13 mouse cellular contexts compared by ENCODE assay signal in the genomic region with DNA sequence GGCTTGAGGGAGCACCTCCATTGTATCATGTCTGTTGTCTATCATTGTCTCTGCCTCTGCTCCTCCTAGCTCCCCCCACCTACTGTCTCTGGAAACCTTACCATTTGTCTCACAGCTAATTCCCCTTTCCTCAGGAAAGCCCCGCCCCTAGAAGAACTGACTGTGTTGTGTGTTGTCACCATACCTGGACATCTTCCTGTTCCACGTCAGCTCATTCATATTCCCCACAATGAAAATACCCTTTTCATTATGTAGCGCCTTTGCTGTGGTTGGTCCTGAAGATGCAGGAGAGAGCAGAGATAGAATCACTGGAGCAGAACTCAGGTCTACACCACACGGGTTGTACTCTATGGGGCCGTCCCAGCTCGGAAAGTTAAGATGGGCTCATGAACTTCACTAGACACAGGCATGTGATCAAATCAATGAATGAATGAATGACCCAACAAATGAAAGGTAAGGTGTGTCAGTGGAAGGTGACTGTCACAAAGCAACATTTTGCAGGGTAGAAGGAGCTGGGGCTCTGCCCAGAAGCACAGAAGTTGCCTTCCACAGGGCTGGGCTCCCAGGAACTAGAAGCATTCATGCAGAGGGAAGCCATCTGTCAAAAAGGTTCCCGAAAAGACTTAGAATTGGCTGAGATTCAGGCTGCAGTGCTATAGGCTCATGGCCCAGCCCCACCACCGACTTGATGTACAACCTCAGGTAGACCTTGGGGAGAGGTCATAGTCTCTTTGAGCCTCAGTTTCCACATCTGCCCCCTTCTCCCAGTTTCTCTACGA.
DNase-seq lines count a peak whose midpoint lies in the region; ATAC-seq and TF ChIP-seq lines count a peak whose summit lies in the region.
"Had no signal": no experiment of that assay in that cellular context is flagged by ENCODE, and none has a peak within 500 bp of the region (broad histone marks: within the 10 kb centered on the region; RNA-seq: fewer than 3 reads in every experiment).

No protein-coding gene starts in this region.

- no peak for DNase-seq in frontal cortex, postnatal 14 days (ENCODE audit: low spot score in 2 of 2)
- peak; percentile 97 for DNase-seq in brain, adult 2 months (ENCODE audit: low read depth, low spot score)
- peak; percentile 95 for DNase-seq in cerebellum, adult 9-11 months
- peak; percentile 67 for DNase-seq in layer of hippocampus, adult 9-11 months
- no peak for DNase-seq in heart, postnatal 10 days
- no peak for DNase-seq in heart, adult 2 months
- DNase-seq in embryo, embryonic 11 days: no peak
- DNase-seq: kidney, postnatal 36 days; thymus, postnatal 25 days had no signal

- no peak overlapping the region for H3K27ac ChIP-seq in heart, adult 2 months
- H3K27ac ChIP-seq: limb, embryonic 15.5 days; lung, embryonic 15.5 days had no signal

- H3K4me1 ChIP-seq in heart, adult 2 months (ENCODE audit: control insufficient read depth, insufficient read depth, low read length): no peaks in the 10 kb centered on the region

- no peaks in the 10 kb centered on the region for H3K27me3 ChIP-seq in heart, adult 2 months (ENCODE audit: control insufficient read depth, insufficient read depth, low read length)
- H3K27me3 ChIP-seq: heart, embryonic 12.5 days; limb, embryonic 15.5 days; lung, embryonic 15.5 days had no signal

- TF ChIP-seq CTCF in heart, adult 2 months (IDR thresholded peaks at IDR 0.05): no peak

- intact Hi-C loops in heart, postnatal 10 days (cut with DNase I): no loop called here
- intact Hi-C loops in heart, adult 2 months (cut with DNase I): no loop called here

- no peak overlapping the region for H3K9ac ChIP-seq in heart, adult 2 months (ENCODE audit: low read depth, low read length)
- H3K9ac ChIP-seq: heart, embryonic 12.5 days; limb, embryonic 15.5 days; lung, embryonic 15.5 days had no signal

- TF ChIP-seq POLR2A in heart, adult 2 months (IDR thresholded peaks at IDR 0.05; ENCODE audit: insufficient read depth, low read depth, low read length): no peak

- TF ChIP-seq EP300 in heart, adult 2 months (IDR thresholded peaks at IDR 0.05; ENCODE audit: insufficient read depth, low read depth, low read length): no peak

- H3K79me2 ChIP-seq in heart, adult 2 months (replicated peaks; ENCODE audit: control insufficient read depth, insufficient read depth, low read length): no peaks in the 10 kb centered on the region

- H3K36me3 ChIP-seq in heart, adult 2 months (ENCODE audit: control insufficient read depth, insufficient read depth, low read length): no peaks in the 10 kb centered on the region
- H3K36me3 ChIP-seq: heart, embryonic 12.5 days; limb, embryonic 15.5 days; lung, embryonic 15.5 days had no signal

- 84% methylated on average over 9 of the region's 9 CpGs for WGBS in heart, adult 2 months

- H3K4me3 ChIP-seq in heart, adult 2 months: no peak overlapping the region
- H3K4me3 ChIP-seq: heart, embryonic 12.5 days; limb, embryonic 15.5 days; lung, embryonic 15.5 days had no signal

- ATAC-seq in frontal cortex, adult (ENCODE audit: low TSS enrichment): peak; percentile 74

Comparison
In these comparisons a context has a peak if more than half of its experiments do, and no peak if none do; other contexts are left out.
1. DNase-seq: peak in brain, adult 2 months (single experiment), cerebellum, adult 9-11 months (single experiment) and layer of hippocampus, adult 9-11 months (single experiment); none in frontal cortex, postnatal 14 days (0 of 2), heart, postnatal 10 days (0 of 2), heart, adult 2 months (0 of 2) and embryo, embryonic 11 days (single experiment).